Mouse (Mus musculus) embryonic facial prominence, embryonic 15.5 days (tissue): ENCODE measurements around the gene Pacrg. TPM values are rescaled to one million over a fixed set of nuclear protein-coding genes. Genes with fewer than 3 reads are reported as not detected.
A peak's percentile ranks its signal among the peaks of the same experiment; 100 is the strongest.

Experiments used
- ATAC-seq: fragments of 200-750 bp; cut with Nextera tagmentation; 2 replicates; pipeline ENCODE4 v1.8.0; 2017; ENCODE audit warnings: low read depth, moderate TSS enrichment; ENCODE audit not compliant: insufficient number of reproducible peaks, low FRiP score, low TSS enrichment
- H3K27ac ChIP-seq: fragments of 300-500 bp; sonication (generic); replicated peaks from 2 replicates; pipeline ENCODE4 v1.5.1; 2015; ENCODE audit warnings: mild to moderate bottlenecking, inconsistent platforms
- H3K27me3 ChIP-seq: fragments of 300-500 bp; sonication (generic); 2 replicates; pipeline ENCODE4 v1.6.1; 2015; ENCODE audit warnings: inconsistent platforms
- H3K36me3 ChIP-seq: fragments of 300-500 bp; sonication (generic); 2 replicates; pipeline ENCODE4 v1.6.1; 2015; ENCODE audit warnings: mild to moderate bottlenecking, inconsistent platforms
- H3K4me1 ChIP-seq: fragments of 300-500 bp; sonication (generic); 2 replicates; pipeline ENCODE4 v1.6.1; 2015; ENCODE audit warnings: inconsistent platforms
- H3K4me2 ChIP-seq: fragments of 300-500 bp; sonication (generic); replicated peaks from 2 replicates; pipeline ENCODE4 v1.6.1; 2015; ENCODE audit warnings: mild to moderate bottlenecking, inconsistent platforms
- H3K4me3 ChIP-seq: fragments of 300-500 bp; sonication (generic); replicated peaks from 2 replicates; pipeline ENCODE4 v1.5.1; 2015; ENCODE audit warnings: mild to moderate bottlenecking, inconsistent platforms
- H3K9ac ChIP-seq: fragments of 300-500 bp; sonication (generic); 2 replicates; pipeline ENCODE4 v1.6.1; 2015; ENCODE audit warnings: inconsistent platforms
- H3K9me3 ChIP-seq: fragments of 300-500 bp; sonication (generic); replicated peaks from 2 replicates; pipeline ENCODE4 v1.6.1; 2016; ENCODE audit warnings: inconsistent platforms
- WGBS: fragments of 180-500 bp; shearing (Covaris S2); methylation state at CpG from one replicate; pipeline ENCODE4 v1.1.7; 2015; 5-methylcytosine and 5-hydroxymethylcytosine counted together
- polyA plus RNA-seq: library from polyadenylated mRNA; unstranded; fragments of >200 nt; fragmentation: Nextera tagmentation; extraction: Ambion mirVana; gene quantifications from 2 replicates; pipeline ENCODE4 v1.2.1, GENCODE M21; 2015

Pacrg gene
- polyA plus RNA-seq, 1 experiment from 2014 or later, result 5.4 TPM

- no peak overlapping the region for H3K4me2 ChIP-seq
- no peaks in the 10 kb centered on the region for H3K4me1 ChIP-seq
- 19% methylated on average over 3 of the region's 3 CpGs for WGBS
- H3K9me3 ChIP-seq, result no peaks in the 10 kb centered on the region
- no peak overlapping the region for H3K27ac ChIP-seq
- no peaks in the 10 kb centered on the region for H3K36me3 ChIP-seq
- no peak for ATAC-seq
- no peak overlapping the region for H3K4me3 ChIP-seq
- no peak overlapping the region for H3K9ac ChIP-seq
- no peaks in the 10 kb centered on the region for H3K27me3 ChIP-seq
Measured at GRCm38 (mm10) chr17:10791661-10792060, 48.5 kb downstream of the Pacrg start.

GRCm38 (mm10) chr17:10784401-10784920 lies 55.6 kb downstream of the Pacrg start:
- H3K4me2 ChIP-seq, result no peak overlapping the region
- H3K9me3 ChIP-seq, result no peaks in the 10 kb centered on the region
- H3K9ac ChIP-seq, result no peak overlapping the region
- ATAC-seq, result no peak
- no peak overlapping the region for H3K27ac ChIP-seq
- no peaks in the 10 kb centered on the region for H3K27me3 ChIP-seq
- no peaks in the 10 kb centered on the region for H3K4me1 ChIP-seq
- no peaks in the 10 kb centered on the region for H3K36me3 ChIP-seq
- no peak overlapping the region for H3K4me3 ChIP-seq
- 74% methylated on average over 4 of the region's 4 CpGs for WGBS

GRCm38 (mm10) chr17:10776503-10776902 lies 63.6 kb downstream of the Pacrg start:
- H3K27me3 ChIP-seq, result no peaks in the 10 kb centered on the region
- no peak overlapping the region for H3K27ac ChIP-seq
- no peaks in the 10 kb centered on the region for H3K4me1 ChIP-seq
- no peak for ATAC-seq
- no peak overlapping the region for H3K4me3 ChIP-seq
- H3K36me3 ChIP-seq, result no peaks in the 10 kb centered on the region
- no peak overlapping the region for H3K4me2 ChIP-seq
- H3K9ac ChIP-seq, result no peak overlapping the region
- 60% methylated on average over 10 of the region's 10 CpGs for WGBS
- no peaks in the 10 kb centered on the region for H3K9me3 ChIP-seq

- no peaks in the 10 kb centered on the region for H3K36me3 ChIP-seq
- H3K9ac ChIP-seq, result no peak overlapping the region
- H3K27me3 ChIP-seq, result no peaks in the 10 kb centered on the region
- WGBS, result 62% methylated on average over 1 of the region's 1 CpGs
- H3K4me2 ChIP-seq, result no peak overlapping the region
- H3K27ac ChIP-seq, result no peak overlapping the region
- H3K4me3 ChIP-seq, result no peak overlapping the region
- ATAC-seq, result no peak
- H3K9me3 ChIP-seq, result no peaks in the 10 kb centered on the region
- H3K4me1 ChIP-seq, result no peaks in the 10 kb centered on the region
Measured at GRCm38 (mm10) chr17:10774468-10774867, 65.6 kb downstream of the Pacrg start.

GRCm38 (mm10) chr17:10772207-10772606 lies 67.9 kb downstream of the Pacrg start:
- Histone ChIP-seq H3K36me3 (no peaks in the 10 kb centered on the region), H3K4me3 (no peak overlapping the region), H3K9ac (no peak overlapping the region), H3K4me2 (no peak overlapping the region), H3K4me1 (no peaks in the 10 kb centered on the region), H3K27ac (no peak overlapping the region), H3K27me3 (no peaks in the 10 kb centered on the region), H3K9me3 (no peaks in the 10 kb centered on the region)
- ATAC-seq, result no peak
- WGBS, result 67% methylated on average over 3 of the region's 3 CpGs

- H3K27ac ChIP-seq, result no peak overlapping the region
- 77% methylated on average over 6 of the region's 6 CpGs for WGBS
Measured at GRCm38 (mm10) chr17:10769873-10770272, 70.2 kb downstream of the Pacrg start.

GRCm38 (mm10) chr17:10766735-10767406 lies 73.2 kb downstream of the Pacrg start:
- Histone ChIP-seq H3K4me3 (no peak overlapping the region), H3K36me3 (no peaks in the 10 kb centered on the region), H3K9me3 (no peaks in the 10 kb centered on the region), H3K4me1 (peaks cover 3% of the 10 kb centered on the region; the same call in 1 of the 2 replicates), H3K9ac (no peak overlapping the region), H3K27ac (no peak overlapping the region), H3K4me2 (no peak overlapping the region), H3K27me3 (no peaks in the 10 kb centered on the region)
- WGBS, result 59% methylated on average over 10 of the region's 10 CpGs
- no peak for ATAC-seq

More at GRCm38 (mm10) chr17:10769873-10770272, 70.2 kb downstream of the Pacrg start:
- Histone ChIP-seq H3K36me3 (no peaks in the 10 kb centered on the region), H3K9me3 (no peaks in the 10 kb centered on the region), H3K4me2 (no peak overlapping the region), H3K4me3 (no peak overlapping the region), H3K4me1 (peaks cover 3% of the 10 kb centered on the region; the same call in 1 of the 2 replicates), H3K27me3 (no peaks in the 10 kb centered on the region), H3K9ac (no peak overlapping the region)
- no peak for ATAC-seq

- Histone ChIP-seq H3K9me3 (no peaks in the 10 kb centered on the region), H3K4me2 (no peak overlapping the region), H3K4me3 (no peak overlapping the region), H3K27ac (no peak overlapping the region), H3K27me3 (no peaks in the 10 kb centered on the region), H3K4me1 (peaks cover 3% of the 10 kb centered on the region; the same call in 1 of the 2 replicates), H3K9ac (no peak overlapping the region), H3K36me3 (no peaks in the 10 kb centered on the region)
- no peak for ATAC-seq
- 78% methylated on average over 1 of the region's 1 CpGs for WGBS
Measured at GRCm38 (mm10) chr17:10764343-10764742, 75.8 kb downstream of the Pacrg start.

GRCm38 (mm10) chr17:10757455-10757854 lies 82.7 kb downstream of the Pacrg start:
- H3K9ac ChIP-seq, result no peak overlapping the region
- no peaks in the 10 kb centered on the region for H3K36me3 ChIP-seq
- H3K4me1 ChIP-seq, result no peaks in the 10 kb centered on the region
- no peak overlapping the region for H3K27ac ChIP-seq
- H3K4me3 ChIP-seq, result no peak overlapping the region
- H3K4me2 ChIP-seq, result no peak overlapping the region
- no peak for ATAC-seq
- no peaks in the 10 kb centered on the region for H3K9me3 ChIP-seq
- WGBS, result 88% methylated on average over 5 of the region's 5 CpGs
- no peaks in the 10 kb centered on the region for H3K27me3 ChIP-seq

- Histone ChIP-seq H3K4me1 (no peaks in the 10 kb centered on the region), H3K9ac (no peak overlapping the region), H3K9me3 (no peaks in the 10 kb centered on the region), H3K4me3 (no peak overlapping the region), H3K27me3 (no peaks in the 10 kb centered on the region), H3K4me2 (no peak overlapping the region), H3K36me3 (no peaks in the 10 kb centered on the region), H3K27ac (no peak overlapping the region)
- peak; percentile 54; the same call in 1 of the 2 replicates for ATAC-seq
- 23% methylated on average over 4 of the region's 4 CpGs for WGBS
Measured at GRCm38 (mm10) chr17:10744709-10745461, 95.2 kb downstream of the Pacrg start.

- 67% methylated on average over 2 of the region's 2 CpGs for WGBS
- H3K4me2 ChIP-seq, result no peak overlapping the region
- H3K9me3 ChIP-seq, result no peaks in the 10 kb centered on the region
- no peaks in the 10 kb centered on the region for H3K4me1 ChIP-seq
- no peak overlapping the region for H3K27ac ChIP-seq
- no peaks in the 10 kb centered on the region for H3K36me3 ChIP-seq
- H3K4me3 ChIP-seq, result no peak overlapping the region
- no peak for ATAC-seq
- H3K27me3 ChIP-seq, result no peaks in the 10 kb centered on the region
- no peak overlapping the region for H3K9ac ChIP-seq
Measured at GRCm38 (mm10) chr17:10740083-10740482, 100.0 kb downstream of the Pacrg start.
